Mouse (Mus musculus): ENCODE results near the gene Cfap57.

The Cfap57 gene

GRCm38 (mm10) chr4:118564062-118564925 lies 56.3 kb downstream of the Cfap57 start:
- DNase-seq (ENCODE audit: low spot score in 2 of 2) = no peak

DNA sequence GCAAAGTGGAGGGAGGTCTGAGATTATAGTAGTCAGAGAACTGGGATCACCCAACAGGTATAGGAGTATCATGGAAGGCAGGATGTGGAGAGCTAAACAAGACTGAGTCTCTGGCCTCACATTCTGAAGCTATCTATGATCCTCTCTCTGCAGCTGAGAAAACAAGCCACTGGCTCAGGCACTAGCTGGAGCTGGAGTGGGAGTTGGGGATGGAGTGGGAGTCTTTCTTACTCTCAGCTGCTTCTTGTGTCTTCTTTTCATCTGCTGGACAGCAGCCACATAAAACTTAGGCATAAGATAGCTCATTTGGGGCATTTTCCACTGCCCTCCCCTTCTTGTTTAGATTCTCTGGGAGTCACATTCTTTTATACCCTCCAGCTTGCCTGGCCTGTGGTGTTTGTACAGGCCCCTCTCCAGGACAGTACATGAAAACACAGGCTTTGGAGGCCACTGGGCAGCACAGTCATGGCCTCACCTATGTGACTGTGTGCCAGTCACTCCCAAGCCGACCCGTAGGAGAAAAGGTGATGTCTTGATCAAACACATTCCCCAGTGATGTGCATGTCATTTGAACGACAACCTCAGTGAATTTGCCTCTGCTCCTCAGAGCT lies 67.4 kb downstream of the Cfap57 start:
- DNase-seq (ENCODE audit: low spot score in 2 of 2) = no peak

DNA sequence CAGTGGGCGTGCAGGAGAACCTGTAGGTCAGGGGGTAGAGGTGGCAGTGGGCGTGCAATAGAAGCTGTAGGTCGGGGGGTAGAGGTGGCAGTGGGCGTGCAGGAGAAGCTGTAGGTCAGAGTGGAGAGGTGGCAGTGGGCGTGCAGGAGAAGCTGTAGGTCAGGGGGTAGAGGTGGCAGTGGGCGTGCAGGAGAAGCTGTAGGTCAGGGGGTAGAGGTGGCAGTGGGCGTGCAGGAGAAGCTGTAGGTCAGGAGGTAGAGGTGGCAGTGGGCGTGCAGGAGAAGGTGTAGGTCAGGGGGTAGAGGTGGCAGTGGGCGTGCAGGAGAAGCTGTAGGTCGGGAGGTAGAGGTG lies 72.5 kb downstream of the Cfap57 start:
- peak; percentile 16 to 31 for DNase-seq (ENCODE audit: low spot score in 2 of 2)

- DNase-seq (ENCODE audit: low spot score in 2 of 2) = peak; percentile 68 to 72
Observed at GRCm38 (mm10) chr4:118547424-118548129, 73.0 kb downstream of the Cfap57 start.

DNA sequence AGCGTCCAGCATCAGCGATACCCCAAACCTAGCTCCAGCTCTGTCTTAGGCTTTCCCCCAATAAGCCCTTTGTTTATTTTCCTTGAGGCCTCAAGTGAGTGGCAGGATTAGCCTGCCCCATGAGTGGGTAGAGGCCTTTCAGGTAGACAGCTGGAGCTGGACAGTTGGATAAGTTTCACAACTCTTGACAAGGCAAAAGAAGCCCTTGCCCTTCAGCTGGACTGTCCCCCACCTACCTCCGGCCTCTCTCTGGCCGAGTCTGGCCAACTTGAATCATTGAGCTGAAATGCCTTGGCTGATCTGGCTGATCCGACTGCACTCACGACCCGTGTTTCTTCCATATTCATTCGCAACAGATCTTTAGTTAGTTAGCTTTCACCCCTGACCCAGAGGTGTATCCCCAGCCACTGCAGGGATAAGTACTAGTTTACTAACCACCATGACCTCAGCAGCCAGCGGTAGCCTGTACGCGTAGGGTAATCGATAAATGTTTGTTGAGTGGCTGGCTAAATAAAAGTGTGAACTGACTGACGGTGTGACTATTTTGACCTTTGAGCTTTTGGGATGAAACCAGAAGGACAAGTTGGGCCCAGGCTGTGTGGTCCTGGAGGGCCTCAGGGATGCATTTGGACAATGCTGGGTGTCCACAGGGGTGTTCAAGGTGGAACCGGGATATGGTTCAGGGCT lies 76.0 kb downstream of the Cfap57 start:
- DNase-seq (ENCODE audit: low spot score in 2 of 2) = no peak

DNA sequence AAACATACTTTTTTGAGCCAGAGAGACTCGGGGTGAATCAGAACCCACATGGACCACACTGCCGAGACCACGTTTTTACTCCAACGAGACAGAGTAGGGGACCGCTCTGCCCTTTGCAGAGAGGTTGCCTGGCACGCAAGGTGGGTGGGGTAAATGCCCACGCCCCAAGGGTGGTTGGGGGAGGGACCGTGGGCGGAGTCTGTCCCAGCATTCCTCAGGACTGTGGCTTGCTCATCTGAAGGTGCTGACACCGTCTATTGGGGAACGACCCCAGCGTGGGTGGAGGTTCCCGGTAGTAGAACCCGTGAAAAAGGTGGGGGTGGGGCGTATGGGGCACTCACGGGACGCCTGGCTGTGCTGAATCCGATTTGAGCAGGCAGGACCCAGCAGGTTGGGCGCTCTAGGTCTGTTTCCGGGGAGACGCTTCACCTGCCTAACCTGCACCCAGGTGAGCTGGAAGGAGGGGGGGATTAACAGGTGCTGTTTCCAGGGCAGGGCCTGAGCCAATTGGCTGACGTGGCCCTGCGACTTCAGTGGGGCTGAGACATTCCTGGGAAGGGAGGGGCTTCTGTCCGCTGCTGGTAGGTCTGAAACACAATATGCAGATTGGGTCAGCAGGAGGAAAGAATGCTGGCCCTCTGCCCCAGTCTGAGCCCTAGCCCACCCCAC lies 76.9 kb downstream of the Cfap57 start, which contains the start of gene Tmem125:
Tmem125 (minus strand) TSS at position 453 of the 669 bp plus-strand sequence.
- peak in 1 of 2 experiments; percentile 18 for DNase-seq (ENCODE audit: low spot score in 2 of 2)

DNA sequence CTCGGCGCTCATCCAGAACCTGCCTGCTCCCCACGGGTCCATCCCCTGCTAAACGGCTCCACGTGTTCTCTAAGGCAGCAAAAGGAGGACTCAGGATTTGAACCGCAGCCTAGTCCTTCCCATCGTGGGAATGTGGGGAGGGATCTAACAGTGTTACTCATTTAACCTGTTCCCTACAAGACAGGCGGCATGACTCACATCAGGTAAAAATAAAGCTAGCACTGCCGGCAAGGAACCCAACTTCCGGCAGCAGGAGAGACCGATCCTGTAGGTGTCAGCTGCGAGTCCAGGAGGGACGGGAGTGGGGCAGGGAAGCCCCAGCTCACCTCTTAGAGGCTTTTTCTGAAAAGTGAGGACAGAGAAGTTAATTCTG lies 77.4 kb downstream of the Cfap57 start:
- no peak for DNase-seq (ENCODE audit: low spot score in 2 of 2)

DNA sequence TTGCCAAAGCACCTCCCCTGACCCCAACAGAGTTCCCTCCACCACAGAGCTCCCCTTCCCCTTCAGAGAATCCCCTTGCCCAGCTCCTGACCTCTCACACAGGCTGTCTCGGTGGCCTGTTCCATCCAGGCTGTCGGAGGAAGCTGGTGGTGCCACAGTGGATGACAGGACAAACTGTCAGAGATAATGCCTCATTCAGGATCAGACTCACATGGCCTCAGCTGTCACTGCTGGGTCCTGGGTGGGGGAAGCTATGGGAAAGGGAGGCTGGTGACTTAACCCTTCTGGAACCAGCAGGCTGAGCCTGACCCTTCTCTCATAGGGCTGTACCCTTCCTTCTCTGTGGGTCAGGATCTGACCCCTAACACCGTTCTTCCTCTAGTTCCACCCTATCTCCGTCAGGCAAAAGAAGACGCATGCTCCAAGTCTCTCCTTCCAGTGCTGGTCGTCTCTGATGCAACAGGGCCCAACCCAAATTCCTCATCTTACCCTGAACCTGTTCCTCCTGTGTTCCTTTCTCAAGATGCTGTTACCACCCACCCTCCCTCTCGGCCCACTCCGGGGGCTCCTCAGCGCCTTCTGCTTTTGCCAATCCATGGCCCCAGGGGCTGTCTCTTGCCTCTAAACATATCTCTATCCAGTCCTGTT lies 77.9 kb downstream of the Cfap57 start:
- no peak for DNase-seq (ENCODE audit: low spot score in 2 of 2)

- no peak for DNase-seq (ENCODE audit: low spot score in 2 of 2)
Observed at GRCm38 (mm10) chr4:118539904-118540303, 80.7 kb downstream of the Cfap57 start.

DNA sequence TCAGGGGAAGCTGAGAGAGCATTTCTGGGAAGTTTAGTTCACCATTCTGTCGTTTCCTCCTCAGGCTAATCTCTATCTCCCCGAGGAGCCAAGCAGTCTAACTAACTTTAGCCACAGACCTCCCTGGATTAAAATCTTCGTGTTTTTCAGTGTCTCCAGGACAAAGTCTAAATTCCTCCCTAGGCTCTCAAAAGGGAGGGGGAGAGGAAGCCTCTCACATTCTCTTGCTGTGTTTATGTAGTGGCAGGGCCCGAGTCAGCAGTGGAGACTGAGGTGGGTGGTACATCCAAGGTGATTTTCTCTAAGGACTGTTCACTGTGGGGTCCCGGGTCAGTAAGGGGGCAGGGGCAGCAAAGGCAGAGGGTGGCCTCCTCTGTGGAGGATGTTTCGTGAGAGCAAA lies 82.8 kb downstream of the Cfap57 start:
- no peak for DNase-seq (ENCODE audit: low spot score in 2 of 2)

DNA sequence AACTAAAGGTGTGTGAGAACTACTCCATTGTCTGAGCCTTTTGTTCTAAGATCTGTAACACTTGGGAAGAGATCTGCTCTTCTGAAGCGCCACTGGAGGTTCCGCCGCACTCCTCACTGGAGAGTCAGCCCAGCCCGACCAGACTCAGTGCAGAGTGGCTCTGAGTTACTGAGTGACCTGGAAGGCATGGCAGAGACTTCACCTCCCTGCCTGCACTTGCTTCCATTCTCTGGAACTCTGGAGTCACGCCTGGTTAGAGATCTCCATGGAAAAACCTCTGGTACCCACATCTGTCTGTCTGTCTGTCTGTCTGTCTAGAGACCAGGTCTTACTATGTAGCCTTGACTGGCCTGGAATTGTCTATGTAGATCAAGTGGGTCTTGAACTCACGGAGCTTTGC lies 85.0 kb downstream of the Cfap57 start:
- no peak for DNase-seq (ENCODE audit: low spot score in 2 of 2)

- no peak for DNase-seq (ENCODE audit: low spot score in 2 of 2)
Observed at GRCm38 (mm10) chr4:118533605-118534004, 87.0 kb downstream of the Cfap57 start.

DNA sequence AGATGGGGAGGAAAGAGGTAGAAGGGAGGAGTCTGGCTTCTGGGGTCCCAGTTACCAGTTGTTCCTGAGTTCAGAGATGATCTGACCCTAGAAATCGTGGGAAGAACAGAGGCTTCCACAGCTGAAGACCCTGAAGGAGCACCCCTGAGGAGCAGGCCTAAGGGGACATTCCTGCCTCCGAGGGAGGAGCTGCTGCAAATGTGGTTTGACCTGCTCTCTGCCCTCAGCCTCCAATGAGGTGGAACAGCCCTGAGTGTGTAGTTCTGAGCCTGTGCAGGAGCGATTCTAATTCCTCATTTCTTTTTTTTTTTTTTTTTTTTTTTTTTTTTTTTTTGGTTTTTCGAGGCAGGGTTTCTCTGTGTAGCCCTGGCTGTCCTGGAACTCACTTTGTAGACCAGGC lies 87.4 kb downstream of the Cfap57 start:
- no peak for DNase-seq (ENCODE audit: low spot score in 2 of 2)

DNA sequence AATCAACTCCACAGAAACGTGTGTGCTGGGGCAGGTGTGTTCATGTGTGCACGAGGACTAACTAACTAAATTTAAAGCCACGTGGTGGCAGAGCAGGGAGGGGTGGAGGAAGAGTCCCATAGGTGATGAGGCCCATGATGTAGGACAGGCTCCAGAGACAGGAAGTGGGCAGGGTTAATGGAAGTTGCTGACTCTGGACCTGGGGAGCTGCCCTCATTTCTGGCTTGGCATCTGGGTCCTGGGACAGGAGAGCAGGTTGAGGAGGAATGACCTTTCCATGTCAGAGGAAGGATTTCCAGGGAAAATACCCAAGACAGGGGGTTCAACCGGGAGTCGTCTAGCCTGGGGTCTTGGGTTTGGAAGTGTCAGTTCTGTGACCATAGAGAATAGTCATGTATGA lies 87.9 kb downstream of the Cfap57 start:
- no peak for DNase-seq (ENCODE audit: low spot score in 2 of 2)

DNA sequence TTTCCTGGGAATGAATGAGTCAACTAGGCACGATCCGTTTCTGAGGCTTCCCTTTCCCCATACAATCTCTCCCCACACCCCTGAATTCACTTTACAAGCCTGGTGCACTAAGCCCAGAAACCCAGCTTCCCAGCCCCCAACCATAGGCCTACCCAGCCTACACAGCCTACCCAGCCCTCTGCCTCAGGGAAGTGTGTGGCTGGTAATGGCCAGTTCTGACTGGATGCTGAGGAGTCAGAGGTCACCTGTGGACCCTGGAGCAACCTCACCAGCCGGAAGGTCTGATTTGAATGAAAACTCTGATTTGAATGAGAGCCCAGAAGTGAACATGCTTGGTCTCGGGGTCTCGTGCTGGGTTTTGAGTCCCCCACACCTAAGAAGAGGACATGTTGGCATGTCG lies 92.9 kb downstream of the Cfap57 start:
- DNase-seq (ENCODE audit: low spot score in 2 of 2) = no peak

- DNase-seq (ENCODE audit: low spot score in 2 of 2) = no peak
Observed at GRCm38 (mm10) chr4:118527335-118527681, 93.3 kb downstream of the Cfap57 start.

- no peak for DNase-seq (ENCODE audit: low spot score in 2 of 2)
Observed at GRCm38 (mm10) chr4:118526408-118527334, 93.9 kb downstream of the Cfap57 start, which contains the start of gene 2610528J11Rik. Gene 2610528J11Rik, plus strand, starts transcription at chr4:118526999.

GRCm38 (mm10) chr4:118525779-118526178 lies 94.8 kb downstream of the Cfap57 start:
- no peak for DNase-seq (ENCODE audit: low spot score in 2 of 2)

GRCm38 (mm10) chr4:118523976-118524375 lies 96.6 kb downstream of the Cfap57 start:
- no peak for DNase-seq (ENCODE audit: low spot score in 2 of 2)

DNA sequence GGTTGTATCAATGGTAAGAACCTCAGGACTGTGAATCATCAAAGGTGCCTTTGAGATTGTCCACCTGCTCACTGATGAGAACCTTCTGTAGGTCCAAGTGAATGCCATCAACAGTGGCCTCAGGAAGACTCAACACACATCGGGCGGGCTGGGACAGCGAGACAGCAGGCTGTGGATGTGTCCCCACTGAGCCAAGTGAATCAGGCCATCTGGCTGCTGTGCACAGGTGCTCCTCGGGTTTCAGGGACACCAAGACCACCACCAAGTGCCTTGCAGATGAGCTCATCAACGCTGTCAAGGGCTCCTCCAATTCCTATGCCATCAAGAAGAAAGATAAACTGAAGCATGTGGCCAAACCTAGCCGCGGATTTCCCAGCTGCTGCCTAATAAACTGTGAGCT lies 98.3 kb downstream of the Cfap57 start:
- no peak for DNase-seq (ENCODE audit: low spot score in 2 of 2)

All from spleen, postnatal 36 days (tissue).